Mouse (Mus musculus): ENCODE data around the gene Klhl33. TPM values are rescaled to one million over a fixed set of nuclear protein-coding genes. Genes with fewer than 3 reads are reported as not detected.
A peak's percentile ranks its signal among the peaks of the same experiment; 100 is the strongest.
"Not testable (repeated sequence)": the region's sequence is repeated elsewhere in the genome, so short reads cannot be mapped to it uniquely, and the experiment has no call there.

The Klhl33 gene
- total RNA-seq (2014; fragmentation: Nextera tagmentation) (not detected in 2 replicates), total RNA-seq (2017) (not detected in 2 replicates)

DNA sequence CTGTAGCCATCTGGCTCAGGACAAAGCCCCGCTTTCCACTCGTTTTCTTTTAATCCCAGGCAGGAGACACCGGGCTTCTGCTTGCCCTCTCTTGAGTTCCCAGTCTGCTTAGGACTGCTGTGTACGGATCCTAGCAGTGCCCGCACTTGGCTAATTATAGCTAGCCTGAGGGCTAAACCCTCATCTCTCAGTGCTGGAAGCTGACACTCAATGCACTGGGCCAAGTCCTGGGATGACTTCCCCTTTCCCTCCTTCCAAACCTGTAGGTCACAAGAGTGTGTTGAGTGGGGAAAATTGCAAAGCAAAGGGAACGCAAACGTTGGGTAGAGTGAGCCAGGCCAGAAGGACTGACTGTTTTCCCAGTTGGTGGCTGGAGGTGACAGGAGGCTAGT is at the start of gene Klhl33:
Gene Klhl33 (minus strand): TSS at position 134 of the 392 bp plus-strand sequence.
- ATAC-seq (replicated peaks; ENCODE audit: low FRiP score, low TSS enrichment, poor library complexity, severe bottlenecking): no peak

DNA sequence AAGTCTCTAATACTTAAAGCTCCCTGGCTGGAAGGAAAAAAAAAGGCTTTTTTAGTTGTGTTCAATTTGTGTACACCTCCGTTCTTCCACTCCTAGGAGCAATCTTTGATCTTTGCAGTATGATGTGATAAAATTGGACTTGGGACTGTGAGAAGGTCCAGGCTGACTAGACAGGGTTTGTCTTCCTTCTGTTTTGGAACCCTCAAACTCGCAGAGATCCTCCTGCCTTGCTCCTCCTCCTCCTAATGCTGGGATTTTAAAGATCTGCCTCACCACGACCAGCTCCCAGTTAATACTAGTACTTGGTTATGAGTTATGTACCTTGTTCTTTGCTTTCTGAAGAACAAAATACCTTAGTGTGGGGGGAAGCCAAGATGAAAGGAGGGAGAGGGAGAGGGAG is 48.2 kb upstream of the Klhl33 start:
- ATAC-seq (replicated peaks; ENCODE audit: low FRiP score, low TSS enrichment, poor library complexity, severe bottlenecking): not testable (repeated sequence)

GRCm38 (mm10) chr14:50945081-50945480 is 47.8 kb upstream of the Klhl33 start:
- ATAC-seq (replicated peaks; ENCODE audit: low FRiP score, low TSS enrichment, poor library complexity, severe bottlenecking): not testable (repeated sequence)

GRCm38 (mm10) chr14:50944668-50945033 is 47.3 kb upstream of the Klhl33 start:
- not testable (repeated sequence) for ATAC-seq (replicated peaks; ENCODE audit: low FRiP score, low TSS enrichment, poor library complexity, severe bottlenecking)

- peak; percentile 89 for ATAC-seq (replicated peaks; ENCODE audit: low FRiP score, low TSS enrichment, poor library complexity, severe bottlenecking)
These were observed 46.8 kb upstream of the Klhl33 start, which contains the start of gene Gm49342 for GRCm38 (mm10) chr14:50943932-50944667. Gene Gm49342 (plus strand): TSS chr14:50944517.

DNA sequence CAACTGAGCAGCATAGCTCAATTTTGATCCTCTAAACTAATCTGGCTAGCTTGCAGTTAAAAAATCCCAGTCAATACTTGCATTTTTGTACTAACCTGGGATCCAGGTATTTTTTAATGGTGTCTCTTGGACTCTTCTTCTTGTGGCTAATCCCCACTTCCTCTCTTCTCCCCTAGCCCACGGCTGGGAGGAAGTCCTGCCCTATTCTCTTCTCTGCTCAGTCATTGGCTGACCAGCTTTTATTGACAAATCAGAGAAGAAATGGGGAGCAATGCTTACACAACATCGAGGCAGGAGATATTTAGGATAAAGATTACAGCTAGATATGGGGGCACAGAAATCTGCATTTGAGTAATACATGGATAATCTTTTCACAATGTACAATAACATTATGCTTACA is 41.6 kb upstream of the Klhl33 start:
- no peak for ATAC-seq (replicated peaks; ENCODE audit: low FRiP score, low TSS enrichment, poor library complexity, severe bottlenecking)

GRCm38 (mm10) chr14:50938119-50938908 is 41.0 kb upstream of the Klhl33 start:
- ATAC-seq (replicated peaks; ENCODE audit: low FRiP score, low TSS enrichment, poor library complexity, severe bottlenecking): no peak

GRCm38 (mm10) chr14:50936649-50937048 is 39.3 kb upstream of the Klhl33 start:
- ATAC-seq (replicated peaks; ENCODE audit: low FRiP score, low TSS enrichment, poor library complexity, severe bottlenecking): no peak

GRCm38 (mm10) chr14:50931493-50932020 is 34.2 kb upstream of the Klhl33 start:
- no peak for ATAC-seq (replicated peaks; ENCODE audit: low FRiP score, low TSS enrichment, poor library complexity, severe bottlenecking)

DNA sequence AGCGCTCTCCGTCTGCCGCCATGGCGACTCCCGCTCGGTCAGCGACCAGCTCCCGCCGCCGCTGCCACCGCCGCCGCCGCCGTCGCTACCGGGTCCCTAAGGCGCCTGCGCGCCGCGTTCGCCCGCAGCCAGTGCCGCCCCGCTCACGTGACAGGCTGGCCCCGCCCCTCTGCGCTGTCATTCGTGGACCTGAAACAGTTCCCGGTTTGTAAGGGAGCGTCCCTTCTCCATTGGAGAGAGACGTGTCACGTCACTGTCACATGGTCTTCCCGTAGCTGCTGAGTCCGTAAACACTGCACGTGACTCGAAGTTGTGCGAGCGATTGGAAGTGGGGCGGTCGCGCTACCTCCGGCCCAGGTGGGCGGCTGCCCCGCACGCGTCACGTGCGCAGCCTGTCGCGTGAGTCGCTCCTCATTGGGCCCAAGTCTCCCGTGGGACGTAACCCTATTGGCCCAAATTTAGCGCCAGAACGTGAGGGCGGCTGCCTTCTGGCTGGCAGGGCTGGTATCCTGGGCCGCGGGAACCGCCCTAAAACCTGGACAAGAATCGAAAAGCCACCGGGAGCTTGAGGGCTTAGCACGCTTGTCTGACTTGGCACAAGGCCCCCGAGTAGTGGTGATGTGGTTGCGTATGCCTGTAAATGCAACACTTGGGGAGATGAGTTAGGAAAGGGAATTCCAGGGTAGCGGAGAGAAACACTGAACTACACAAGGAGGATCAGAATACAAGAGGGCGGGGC is 33.6 kb upstream of the Klhl33 start, which contains the start of the genes Pip4p1 and Pnp:
Gene Pip4p1 (minus strand): TSS at position 103 of the 739 bp plus-strand sequence.
Gene Pnp (plus strand): TSS at position 329 of the 739 bp plus-strand sequence.
- peak; percentile 96 for ATAC-seq (replicated peaks; ENCODE audit: low FRiP score, low TSS enrichment, poor library complexity, severe bottlenecking)

- 0 out of 2 replicates have a peak, but pooled peaks have one; percentile 26 for ATAC-seq (replicated peaks; ENCODE audit: low FRiP score, low TSS enrichment, poor library complexity, severe bottlenecking)
These were observed 33.1 kb upstream of the Klhl33 start for GRCm38 (mm10) chr14:50930377-50930753.

GRCm38 (mm10) chr14:50929951-50930350 is 32.6 kb upstream of the Klhl33 start:
- ATAC-seq (replicated peaks; ENCODE audit: low FRiP score, low TSS enrichment, poor library complexity, severe bottlenecking): no peak

DNA sequence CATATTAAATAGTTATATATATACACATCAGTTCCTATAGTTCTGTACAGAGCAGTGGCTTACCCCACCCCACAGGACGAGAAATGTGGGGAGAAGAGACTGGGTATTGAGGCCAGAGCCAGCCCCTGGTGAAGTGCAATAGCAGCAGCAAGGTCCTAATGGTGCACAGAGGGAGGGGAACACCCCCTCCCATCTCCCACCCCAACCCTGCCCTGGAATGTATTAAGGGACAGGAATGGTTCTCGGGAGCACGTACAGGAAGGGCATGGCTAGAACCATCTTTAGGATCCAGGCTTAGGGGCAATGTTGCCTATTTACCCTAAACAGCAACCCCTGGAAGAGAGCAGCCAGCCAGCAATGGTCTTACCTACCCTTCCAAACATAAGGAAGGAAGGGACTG is 30.1 kb upstream of the Klhl33 start:
- ATAC-seq (replicated peaks; ENCODE audit: low FRiP score, low TSS enrichment, poor library complexity, severe bottlenecking): no peak

DNA sequence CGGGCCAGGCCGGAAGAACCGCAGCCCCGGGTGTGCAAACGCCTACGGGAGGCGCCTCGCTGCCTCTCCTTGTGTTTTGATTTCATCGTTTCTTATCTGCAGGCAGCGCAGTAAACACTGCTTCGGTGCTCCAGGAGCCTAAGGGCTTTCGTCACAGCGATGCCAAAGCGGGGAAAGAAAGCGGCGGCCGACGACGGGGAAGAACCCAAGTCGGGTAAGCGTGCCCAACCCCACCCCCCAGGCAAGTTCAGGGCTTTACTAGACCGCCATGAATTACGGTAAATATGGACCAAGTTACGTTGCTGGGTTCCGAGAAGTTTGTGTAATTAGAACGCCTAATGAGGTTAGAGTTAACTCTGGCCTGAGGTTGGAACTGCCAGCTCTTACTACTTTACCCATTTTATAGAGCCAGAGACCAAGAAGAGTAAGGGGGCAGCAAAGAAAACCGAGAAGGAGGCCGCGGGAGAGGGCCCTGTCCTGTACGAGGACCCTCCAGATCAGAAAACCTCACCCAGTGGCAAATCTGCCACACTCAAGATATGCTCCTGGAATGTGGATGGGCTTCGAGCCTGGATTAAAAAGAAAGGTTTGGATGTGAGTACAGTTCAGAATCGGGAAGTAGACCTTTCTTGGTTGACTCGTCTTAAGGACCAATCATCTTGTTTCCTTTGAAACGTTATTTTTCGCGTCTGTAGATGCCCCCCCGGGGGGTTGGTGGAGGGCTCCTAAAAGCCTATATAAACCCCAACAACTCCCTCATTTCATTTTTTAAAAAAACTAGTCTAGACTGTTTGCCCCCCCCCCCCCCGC is 28.0 kb upstream of the Klhl33 start:
- ATAC-seq (replicated peaks; ENCODE audit: low FRiP score, low TSS enrichment, poor library complexity, severe bottlenecking): peak; percentile 76

DNA sequence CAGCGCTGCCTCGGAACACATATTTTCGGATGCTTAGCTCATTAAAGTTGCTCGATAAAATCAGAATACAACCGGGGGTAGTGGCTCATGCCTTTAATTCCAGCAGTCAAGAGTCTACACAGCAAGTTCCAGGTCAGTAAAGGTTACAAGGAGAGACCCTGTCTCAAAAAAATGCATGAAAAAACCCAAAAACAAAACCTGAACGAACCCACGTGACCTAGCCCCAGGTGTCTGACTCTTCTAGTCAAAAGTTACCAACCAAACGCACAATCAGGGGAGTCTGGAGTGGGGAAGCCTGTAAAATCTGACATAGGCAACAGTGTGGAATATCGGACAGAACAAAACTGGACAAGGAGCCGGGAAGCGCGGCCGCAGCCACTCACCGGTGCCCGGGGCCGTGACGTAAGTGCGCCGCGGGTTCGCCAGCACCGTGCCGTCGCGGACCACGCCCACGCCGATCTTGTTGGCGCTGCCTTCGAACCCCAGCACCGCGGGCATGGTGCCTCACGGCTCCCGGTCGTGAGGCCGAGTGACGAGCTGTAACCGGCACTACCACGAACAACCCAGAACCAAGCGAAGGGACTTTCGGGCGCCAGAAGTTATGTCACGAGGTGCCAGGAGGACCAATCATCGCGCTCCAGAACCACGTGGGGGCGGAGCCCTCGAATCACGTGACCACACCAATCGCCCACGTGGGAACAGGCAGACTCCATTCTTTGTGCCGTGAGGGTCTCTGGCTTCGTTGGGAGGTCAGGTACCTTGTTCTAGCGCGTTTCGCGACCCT is 27.2 kb upstream of the Klhl33 start, which contains the start of the genes Osgep and Apex1:
Gene Osgep (minus strand): TSS at position 613 of the 784 bp plus-strand sequence.
Gene Apex1 (plus strand): TSS at position 688 of the 784 bp plus-strand sequence.
- ATAC-seq (replicated peaks; ENCODE audit: low FRiP score, low TSS enrichment, poor library complexity, severe bottlenecking): peak; percentile 94

GRCm38 (mm10) chr14:50923437-50923836 is 26.1 kb upstream of the Klhl33 start:
- ATAC-seq (replicated peaks; ENCODE audit: low FRiP score, low TSS enrichment, poor library complexity, severe bottlenecking): not testable (repeated sequence)

- no peak for ATAC-seq (replicated peaks; ENCODE audit: low FRiP score, low TSS enrichment, poor library complexity, severe bottlenecking)
These were observed 14.0 kb upstream of the Klhl33 start for GRCm38 (mm10) chr14:50911356-50911755.

- no peak for ATAC-seq (replicated peaks; ENCODE audit: low FRiP score, low TSS enrichment, poor library complexity, severe bottlenecking)
These were observed 10.8 kb upstream of the Klhl33 start for GRCm38 (mm10) chr14:50908126-50908525.
